Mouse (Mus musculus) adrenal gland, postnatal 36 days (tissue): Measurements from ENCODE around the gene Gpr75. TPM values are rescaled to one million over a fixed set of nuclear protein-coding genes. Genes with fewer than 3 reads are reported as not detected.

ENCODE experiments used
- DNase-seq, 2 experiments: peaks; one replicate each; pipeline ENCODE4 v3.0.0; 2021; ENCODE audit warnings: mixed read lengths in 1 of 2
- long read RNA-seq, 2 experiments: library from polyadenylated mRNA; stranded (forward); transcript quantifications; one replicate each; pipeline ENCODE4 v2.0.0; 2021; ENCODE audit warnings: borderline sequencing depth in 2 of 2
- total RNA-seq, 2 experiments: library from RNA; stranded (reverse); gene quantifications; 2 replicates each; pipeline ENCODE4 v1.2.3; 2021

Gpr75 gene
- total RNA-seq: 1 to 10 TPM in 1 of 2 experiments, under 1 TPM in 1; 0.76 to 1.3 TPM
- long read RNA-seq, experiment 1: 0 reads
- long read RNA-seq, experiment 2: 0 reads

DNA sequence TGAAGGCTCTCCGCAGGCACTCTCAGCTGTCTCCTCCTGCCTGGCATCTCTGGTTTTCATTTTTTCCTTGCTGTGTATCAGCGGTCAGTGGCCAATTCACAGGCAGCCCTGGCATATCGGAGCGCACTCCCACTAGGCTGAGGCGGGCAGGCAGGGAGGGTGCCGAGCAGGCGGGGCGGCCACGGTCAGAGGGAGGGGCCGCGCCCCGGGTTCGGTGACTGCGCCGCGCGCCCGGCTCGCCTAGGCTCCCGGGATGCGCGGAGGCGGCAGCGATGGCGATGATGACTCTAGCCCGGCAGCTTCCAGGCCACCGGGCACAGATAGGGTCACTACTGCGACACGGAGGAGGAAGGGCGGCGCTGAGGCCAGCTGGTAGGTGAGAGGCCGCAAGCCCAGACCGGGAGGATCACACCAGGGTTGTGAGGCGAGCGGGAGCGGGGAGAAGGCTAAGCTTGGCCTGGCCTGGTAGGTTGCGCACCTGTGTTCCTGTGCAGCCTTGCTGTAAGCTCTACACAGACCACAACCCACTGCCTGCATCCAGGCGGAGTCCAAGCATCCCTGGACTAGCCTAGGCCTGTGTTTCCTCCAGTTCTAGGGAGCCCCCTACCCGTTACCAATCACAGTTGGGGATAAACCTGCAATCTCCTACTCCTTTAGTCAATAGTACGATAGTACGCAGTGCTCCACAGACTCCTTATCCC, at the start of gene Gpr75, which contains the start of gene Asb3:
Gene Gpr75 (plus strand): TSS at position 188 of the 701 bp plus-strand sequence.
Gene Asb3 (plus strand): TSS at position 246 of the 701 bp plus-strand sequence.
- DNase-seq: peak; percentile 87 to 88

DNA sequence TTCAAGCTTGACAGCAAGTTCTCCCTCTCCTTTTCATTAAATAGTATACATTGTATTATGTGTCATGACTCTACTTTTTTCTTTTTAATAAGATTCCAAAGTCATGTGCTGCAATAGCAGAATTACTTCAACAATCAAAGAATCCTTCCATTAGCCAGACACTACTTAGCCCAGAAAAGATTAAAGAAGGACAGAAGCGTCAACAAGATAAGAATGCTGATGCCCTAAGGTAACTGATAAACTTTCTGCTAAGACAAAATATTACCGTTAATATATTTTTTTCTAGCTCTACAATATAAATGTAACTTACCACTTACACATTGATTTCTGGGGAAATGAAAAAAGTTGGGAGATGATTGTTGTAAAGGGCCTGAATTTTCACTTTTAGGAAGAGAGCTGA, 46.4 kb upstream of the Gpr75 start:
- DNase-seq: no peak

DNA sequence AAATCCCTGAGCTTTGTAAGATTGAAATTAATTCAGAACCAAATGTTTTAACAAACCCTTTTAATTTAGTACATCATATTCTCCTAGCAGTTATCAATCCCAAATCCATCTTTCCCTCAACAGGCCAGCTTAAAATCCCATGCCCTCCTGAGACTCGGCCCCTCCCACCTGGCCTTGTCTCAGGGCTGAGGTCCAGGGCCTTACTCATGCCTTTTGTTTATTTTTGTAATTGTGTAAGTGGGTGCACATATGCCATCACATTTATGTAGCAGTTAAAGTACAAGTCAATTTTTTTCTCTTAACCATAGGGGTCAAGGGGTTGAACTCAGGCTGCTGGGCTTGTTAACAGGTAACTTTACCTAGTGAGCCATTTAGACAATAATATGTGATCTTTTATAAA, 40.8 kb upstream of the Gpr75 start:
- peak in 1 of 2 experiments; percentile 43 for DNase-seq

DNA sequence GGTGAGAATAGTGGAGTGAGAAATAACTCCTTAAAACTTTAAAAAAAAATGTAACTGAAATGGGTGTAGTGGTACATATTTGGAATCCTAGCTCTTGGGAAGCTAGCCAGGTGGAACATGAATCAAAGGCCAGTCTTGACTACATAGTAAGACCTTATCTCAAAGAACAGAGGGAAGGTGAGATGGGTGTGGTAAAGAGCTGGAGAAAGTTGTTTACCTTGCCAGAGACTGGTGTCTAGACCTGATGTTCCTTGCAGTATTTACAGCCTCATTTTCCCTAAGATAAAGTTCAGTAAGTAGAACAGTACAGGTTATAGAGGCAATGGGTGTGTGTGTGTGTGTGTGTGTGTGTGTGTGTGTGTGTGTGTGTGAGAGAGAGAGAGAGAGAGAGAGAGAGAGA, 12.7 kb upstream of the Gpr75 start:
- DNase-seq: no peak

DNA sequence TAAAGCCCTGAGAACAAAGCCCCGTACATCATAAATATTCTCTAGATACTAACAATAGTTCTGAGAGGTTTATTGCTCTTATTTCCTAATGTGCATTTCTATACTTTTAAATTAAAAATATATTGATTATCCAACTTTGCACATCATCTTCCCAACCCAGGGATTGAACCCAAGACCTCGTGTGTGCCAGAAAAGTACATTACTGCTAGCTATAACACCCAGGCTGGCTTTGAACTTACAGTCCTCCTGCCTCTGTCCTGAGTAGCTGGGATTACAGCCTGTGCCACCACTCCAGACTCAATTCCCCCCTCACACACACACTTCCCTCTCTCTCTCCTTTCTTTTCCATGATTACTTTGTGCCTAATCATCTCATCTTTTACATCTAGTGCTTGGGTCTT, 3.0 kb downstream of the Gpr75 start:
- no peak for DNase-seq

DNA sequence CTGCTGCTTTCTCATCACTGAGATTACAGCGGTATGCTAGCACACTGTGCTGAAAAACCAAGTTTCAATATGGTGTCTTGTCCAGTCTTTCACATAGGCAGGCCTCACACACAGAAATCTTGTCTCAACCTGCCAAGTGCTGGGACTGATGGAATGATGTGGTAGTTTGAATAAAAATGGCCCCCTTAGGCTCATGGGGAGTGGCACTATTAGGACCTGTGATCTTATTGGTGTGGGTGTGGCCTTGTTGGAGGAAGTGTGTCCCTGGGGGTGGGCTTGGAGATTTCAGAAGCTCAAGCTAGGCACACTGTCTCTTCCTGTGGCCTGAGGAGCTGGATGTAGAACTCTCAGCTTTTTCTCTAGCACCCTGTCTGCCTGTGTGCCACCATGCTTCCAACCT, 11.0 kb downstream of the Gpr75 start:
- DNase-seq: no peak

DNA sequence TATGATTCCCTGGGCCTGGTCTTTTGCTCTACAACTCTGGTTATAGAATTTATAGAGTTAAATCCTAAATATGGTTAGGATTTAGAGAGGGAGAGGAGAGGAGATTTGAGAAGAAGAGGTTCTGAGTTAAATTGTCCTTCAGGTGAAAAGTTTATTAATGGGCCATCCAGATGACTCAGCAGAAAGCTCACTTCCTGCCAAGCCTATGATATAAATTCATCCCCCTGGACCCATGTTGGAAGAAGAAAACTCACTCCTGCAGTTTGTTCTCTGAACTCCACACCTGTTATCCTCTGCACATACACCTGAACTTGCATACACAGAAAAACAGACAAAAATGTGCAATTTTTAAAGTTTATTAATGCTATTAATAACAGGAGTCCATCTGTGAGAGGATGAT, 14.2 kb downstream of the Gpr75 start:
- no peak for DNase-seq

DNA sequence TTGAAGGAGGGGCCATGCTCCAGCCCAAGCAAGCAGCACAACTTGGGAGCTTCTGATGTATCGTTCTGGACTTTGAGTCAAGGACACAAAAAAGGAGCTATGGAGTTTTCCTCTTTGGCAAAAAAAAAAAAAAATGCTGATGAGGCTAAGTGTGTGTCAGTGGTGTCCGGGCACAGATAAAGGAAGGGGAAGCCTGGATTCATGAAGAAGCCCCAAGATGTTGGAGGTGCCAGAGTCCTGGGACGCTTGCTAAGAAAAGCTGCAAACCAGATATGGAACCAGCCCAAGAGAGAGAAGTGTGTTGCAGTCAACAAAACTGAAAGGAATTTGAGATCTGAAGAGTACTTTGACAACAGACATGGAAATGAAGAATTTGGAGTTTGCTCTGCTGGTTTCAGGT, 27.2 kb downstream of the Gpr75 start:
- no peak for DNase-seq

DNA sequence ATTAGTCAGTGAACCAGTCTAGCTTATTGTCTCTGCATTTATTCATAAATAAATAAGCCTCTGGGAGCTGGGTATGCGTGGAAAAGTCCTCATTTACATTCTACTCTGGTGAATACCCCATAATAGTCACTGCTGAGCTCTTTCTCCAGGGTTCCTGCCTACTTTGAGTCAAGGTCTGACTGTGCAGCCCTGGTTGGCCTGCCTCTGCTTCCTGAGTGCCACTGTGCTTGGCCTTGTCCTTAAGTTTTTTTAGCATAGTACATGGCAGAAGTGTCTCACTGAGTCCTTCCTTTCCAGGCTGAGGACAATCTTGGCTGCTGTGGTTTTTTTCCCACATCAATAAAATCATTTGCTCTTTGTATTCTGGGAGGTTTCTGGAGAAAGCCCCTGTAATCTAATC, 35.5 kb downstream of the Gpr75 start:
- peak; percentile 38 to 46 for DNase-seq

DNA sequence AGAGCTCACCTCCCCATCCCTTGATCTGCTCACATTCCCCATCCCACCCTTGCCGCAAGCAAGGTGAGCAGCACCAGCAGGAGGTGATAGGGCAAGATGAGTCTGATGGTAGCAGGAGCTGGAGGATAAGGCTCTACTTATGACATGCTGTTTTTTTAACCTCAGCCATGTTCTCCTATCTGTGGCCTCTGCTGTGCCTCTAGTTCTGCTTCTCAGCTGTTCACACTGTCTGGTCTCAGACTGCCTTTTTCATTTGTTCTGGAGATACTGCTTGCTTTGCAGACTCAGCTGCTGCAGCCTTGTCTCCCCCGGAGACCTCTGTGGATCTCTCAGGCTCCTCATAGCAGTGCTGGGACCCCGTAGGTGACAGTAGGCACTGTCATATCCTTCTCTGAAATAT, 38.1 kb downstream of the Gpr75 start:
- no peak for DNase-seq

DNA sequence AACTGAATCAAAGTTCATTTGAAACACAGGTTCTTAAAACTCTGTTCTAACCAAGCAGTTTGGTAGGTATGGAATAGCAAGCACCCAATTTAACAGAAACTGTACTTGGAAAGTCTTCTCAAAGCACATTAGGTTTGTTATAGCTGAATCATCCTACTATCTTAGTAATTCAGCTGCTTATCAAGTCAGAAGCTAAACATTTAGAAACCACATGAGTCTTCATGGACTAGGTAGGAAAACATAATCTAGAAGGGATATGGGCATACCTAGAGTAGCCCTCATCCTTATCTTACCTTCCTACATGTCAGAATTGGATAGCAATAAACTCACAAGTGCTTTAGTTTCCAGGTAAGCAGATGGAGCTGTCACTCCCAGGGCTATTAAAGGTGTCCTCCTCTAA, 42.9 kb downstream of the Gpr75 start:
- DNase-seq: no peak

DNA sequence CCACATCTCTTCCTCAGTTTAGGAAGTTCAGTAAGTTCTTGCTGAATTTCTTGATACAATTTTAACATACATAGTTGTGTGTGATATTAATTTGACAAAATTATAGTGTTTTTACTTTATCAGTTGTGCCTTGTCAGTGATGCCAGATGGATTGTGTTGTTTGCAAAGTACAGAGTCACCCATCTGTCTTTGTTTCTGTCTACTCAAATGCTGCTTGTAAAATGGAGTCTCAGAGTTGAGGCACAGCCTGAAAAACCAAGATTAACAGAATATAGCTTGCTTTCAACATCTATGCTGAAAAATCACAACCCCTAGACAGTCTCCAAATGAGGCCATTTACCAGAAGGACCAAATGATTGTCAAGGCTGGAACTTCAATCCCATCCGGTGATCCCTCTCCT, 43.3 kb downstream of the Gpr75 start:
- no peak for DNase-seq

Other genes starting within 250 kb of the Gpr75 start
- gene Acyp2, start 235.8 kb upstream of the Gpr75 start, total RNA-seq: 10 to 100 TPM; 38.8 to 41.2 TPM
- gene Psme4, start 113.6 kb upstream of the Gpr75 start, total RNA-seq: 10 to 100 TPM; 58.9 to 81.1 TPM
- 10 to 100 TPM; 12.0 to 15.3 TPM for gene Asb3, start 58 bp downstream of the Gpr75 start, total RNA-seq
- gene Erlec1, start 69.0 kb downstream of the Gpr75 start, total RNA-seq: 10 to 100 TPM; 53.0 to 69.5 TPM
- 10 to 100 TPM; 11.4 to 12.3 TPM for gene Chac2, start 101.0 kb downstream of the Gpr75 start, total RNA-seq